Mouse (Mus musculus): ENCODE data around the gene Dlat. TPM values are rescaled to one million over a fixed set of nuclear protein-coding genes. Genes with fewer than 3 reads are reported as not detected.

Gene Dlat
- polyA plus RNA-seq (2015; fragmentation: Illumina TruSeq; extraction: RNeasy Lipid Tissue Mini Kit (QIAGEN cat#74804); ENCODE audit: low read depth, low replicate concordance), result 84.8 TPM

GRCm38 (mm10) chr9:50659392-50660217 lies at the start of gene Dlat:
Dlat (minus strand) TSS chr9:50659780.

GRCm38 (mm10) chr9:50616766-50617603 lies 42.6 kb downstream of the Dlat start, which contains the start of the genes Pih1d2 and Nkapd1:
Pih1d2 (plus strand) TSS chr9:50617321.
Nkapd1 (minus strand) TSS chr9:50617464.

DNA sequence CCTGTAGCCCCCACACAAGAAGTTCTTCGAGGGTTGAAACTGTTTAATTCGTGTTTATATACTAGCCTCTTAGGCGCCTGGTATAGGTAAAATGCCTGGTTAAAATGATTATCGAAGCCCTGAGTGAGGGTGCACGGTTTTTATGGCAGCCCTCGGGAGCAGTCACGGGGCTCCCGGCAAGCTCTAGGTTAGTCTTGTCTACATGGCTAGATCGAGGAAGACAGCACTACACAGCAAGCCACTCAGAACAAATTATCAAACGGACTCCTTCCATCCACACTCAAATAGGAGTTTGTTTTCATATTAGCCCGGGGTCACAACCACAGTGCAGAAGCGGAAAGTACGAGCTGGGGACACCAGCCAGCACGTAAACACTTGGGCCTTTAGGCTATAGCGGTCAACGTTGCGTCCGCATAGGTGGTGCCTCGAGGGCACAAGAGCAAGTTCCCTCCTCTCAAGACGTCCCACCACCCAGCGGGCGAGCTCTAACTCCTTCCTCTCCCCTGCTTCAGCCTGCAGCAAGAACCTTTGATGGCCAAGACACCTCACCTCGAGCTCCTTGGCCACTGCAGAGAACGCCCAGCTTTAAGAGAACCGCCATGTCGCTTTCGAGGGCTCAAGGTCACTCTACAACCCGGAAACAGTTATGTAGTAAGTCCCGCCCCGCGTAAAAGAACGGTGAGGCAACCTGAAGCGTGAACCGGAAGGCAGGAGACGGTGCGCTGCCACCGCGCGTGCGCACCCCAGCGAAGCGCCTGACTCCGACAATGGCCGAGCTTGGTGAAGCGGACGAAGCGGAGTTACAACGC lies 56.2 kb downstream of the Dlat start, which contains the start of the genes Sdhd and Timm8b:
Gene Sdhd (minus strand): TSS at position 624 of the 809 bp plus-strand sequence.
Gene Timm8b (plus strand): TSS at position 722 of the 809 bp plus-strand sequence.

Other genes starting within 250 kb of the Dlat start
- 0.54 TPM for gene Plet1, start 165.3 kb downstream of the Dlat start, polyA plus RNA-seq (2015; fragmentation: Illumina TruSeq; extraction: RNeasy Lipid Tissue Mini Kit (QIAGEN cat#74804); ENCODE audit: low read depth, low replicate concordance)
- 93.3 TPM for gene Pts, start 131.1 kb downstream of the Dlat start, polyA plus RNA-seq (2015; fragmentation: Illumina TruSeq; extraction: RNeasy Lipid Tissue Mini Kit (QIAGEN cat#74804); ENCODE audit: low read depth, low replicate concordance)
- 67.5 TPM for gene Il18, start 105.0 kb downstream of the Dlat start, polyA plus RNA-seq (2015; fragmentation: Illumina TruSeq; extraction: RNeasy Lipid Tissue Mini Kit (QIAGEN cat#74804); ENCODE audit: low read depth, low replicate concordance)
- 4.9 TPM for gene Bco2, start 104.6 kb downstream of the Dlat start, polyA plus RNA-seq (2015; fragmentation: Illumina TruSeq; extraction: RNeasy Lipid Tissue Mini Kit (QIAGEN cat#74804); ENCODE audit: low read depth, low replicate concordance)
- not detected for gene Tex12, start 98.5 kb downstream of the Dlat start, polyA plus RNA-seq (2015; fragmentation: Illumina TruSeq; extraction: RNeasy Lipid Tissue Mini Kit (QIAGEN cat#74804); ENCODE audit: low read depth, low replicate concordance)
- 257 TPM for gene Sdhd, start 56.0 kb downstream of the Dlat start, polyA plus RNA-seq (2015; fragmentation: Illumina TruSeq; extraction: RNeasy Lipid Tissue Mini Kit (QIAGEN cat#74804); ENCODE audit: low read depth, low replicate concordance)
- 544 TPM for gene Timm8b, start 55.9 kb downstream of the Dlat start, polyA plus RNA-seq (2015; fragmentation: Illumina TruSeq; extraction: RNeasy Lipid Tissue Mini Kit (QIAGEN cat#74804); ENCODE audit: low read depth, low replicate concordance)
- gene Pih1d2, start 42.5 kb downstream of the Dlat start, polyA plus RNA-seq (2015; fragmentation: Illumina TruSeq; extraction: RNeasy Lipid Tissue Mini Kit (QIAGEN cat#74804); ENCODE audit: low read depth, low replicate concordance), result 5.7 TPM
- gene Nkapd1, start 42.3 kb downstream of the Dlat start, polyA plus RNA-seq (2015; fragmentation: Illumina TruSeq; extraction: RNeasy Lipid Tissue Mini Kit (QIAGEN cat#74804); ENCODE audit: low read depth, low replicate concordance), result 21.0 TPM
- gene Dixdc1, start 79.7 kb upstream of the Dlat start, polyA plus RNA-seq (2015; fragmentation: Illumina TruSeq; extraction: RNeasy Lipid Tissue Mini Kit (QIAGEN cat#74804); ENCODE audit: low read depth, low replicate concordance), result 64.0 TPM
- 3.8 TPM for gene 2310030G06Rik, start 86.8 kb upstream of the Dlat start, polyA plus RNA-seq (2015; fragmentation: Illumina TruSeq; extraction: RNeasy Lipid Tissue Mini Kit (QIAGEN cat#74804); ENCODE audit: low read depth, low replicate concordance)
- gene Cryab, start 91.5 kb upstream of the Dlat start, polyA plus RNA-seq (2015; fragmentation: Illumina TruSeq; extraction: RNeasy Lipid Tissue Mini Kit (QIAGEN cat#74804); ENCODE audit: low read depth, low replicate concordance), result 309 TPM
- gene Hspb2, start 92.6 kb upstream of the Dlat start, polyA plus RNA-seq (2015; fragmentation: Illumina TruSeq; extraction: RNeasy Lipid Tissue Mini Kit (QIAGEN cat#74804); ENCODE audit: low read depth, low replicate concordance), result 3.0 TPM
- gene Fdxacb1, start 108.5 kb upstream of the Dlat start, polyA plus RNA-seq (2015; fragmentation: Illumina TruSeq; extraction: RNeasy Lipid Tissue Mini Kit (QIAGEN cat#74804); ENCODE audit: low read depth, low replicate concordance), result 6.2 TPM
- 16.3 TPM for gene Alg9, start 115.2 kb upstream of the Dlat start, polyA plus RNA-seq (2015; fragmentation: Illumina TruSeq; extraction: RNeasy Lipid Tissue Mini Kit (QIAGEN cat#74804); ENCODE audit: low read depth, low replicate concordance)
- gene 1110032A03Rik, start 115.7 kb upstream of the Dlat start, polyA plus RNA-seq (2015; fragmentation: Illumina TruSeq; extraction: RNeasy Lipid Tissue Mini Kit (QIAGEN cat#74804); ENCODE audit: low read depth, low replicate concordance), result 84.8 TPM
- 12.9 TPM for gene Ppp2r1b, start 185.5 kb upstream of the Dlat start, polyA plus RNA-seq (2015; fragmentation: Illumina TruSeq; extraction: RNeasy Lipid Tissue Mini Kit (QIAGEN cat#74804); ENCODE audit: low read depth, low replicate concordance)